9 mouse cellular contexts compared by ENCODE assay signal in the genomic region with DNA sequence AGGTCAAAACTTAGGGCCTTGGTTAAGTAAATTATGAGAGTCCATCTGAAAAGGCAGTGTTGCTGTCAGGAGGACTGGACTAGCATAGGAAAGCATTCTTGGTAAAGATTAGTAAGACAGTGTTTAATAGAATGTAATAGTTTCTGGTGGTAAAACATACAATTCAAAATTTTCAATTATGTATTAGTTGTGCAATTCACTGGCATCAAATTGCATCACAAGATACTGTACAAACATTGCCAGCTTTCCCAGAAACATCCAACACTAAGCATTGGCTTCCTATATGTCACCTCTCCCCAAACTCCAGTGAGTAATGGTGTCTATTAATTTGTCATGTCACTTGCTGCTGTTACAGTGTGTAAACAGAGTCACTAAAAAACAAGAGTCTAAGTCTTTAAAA.
DNase-seq lines count a peak whose midpoint lies in the region; ATAC-seq and TF ChIP-seq lines count a peak whose summit lies in the region.
"Had no signal": no experiment of that assay in that cellular context is flagged by ENCODE, and none has a peak within 500 bp of the region (broad histone marks: within the 10 kb centered on the region; RNA-seq: fewer than 3 reads in every experiment).

No protein-coding gene starts in this region.

- no peak for ATAC-seq in kidney, embryonic 16.5 days (ENCODE audit: low FRiP score, low TSS enrichment)
- ATAC-seq in intestine, embryonic 15.5 days: peak; percentile 7; the same call in 1 of the 2 replicates

- H3K27ac ChIP-seq in kidney, embryonic 16.5 days (ENCODE audit: low read length): peak overlapping the region; percentile 63; the same call in 1 of the 2 replicates
- peak overlapping the region; percentile 88 for H3K27ac ChIP-seq in intestine, embryonic 15.5 days
- peak overlapping the region; percentile 84 for H3K27ac ChIP-seq in small intestine, adult 2 months (ENCODE audit: insufficient read depth, low read depth, low read length)
- H3K27ac ChIP-seq in forebrain, embryonic 10.5 days: no peak overlapping the region
- H3K27ac ChIP-seq: embryonic facial prominence, embryonic 15.5 days had no signal

- peaks cover 19% of the 10 kb centered on the region for H3K4me1 ChIP-seq in kidney, embryonic 16.5 days (ENCODE audit: insufficient read depth, low read length)
- peaks cover 16% of the 10 kb centered on the region for H3K4me1 ChIP-seq in intestine, embryonic 15.5 days (replicated peaks)
- H3K4me1 ChIP-seq in small intestine, adult 2 months (ENCODE audit: control insufficient read depth, insufficient read depth, insufficient read length, low read length): peaks cover 23% of the 10 kb centered on the region
- peaks cover 5% of the 10 kb centered on the region; the same call in 1 of the 2 replicates for H3K4me1 ChIP-seq in forebrain, embryonic 10.5 days

- H3K36me3 ChIP-seq in kidney, embryonic 16.5 days (ENCODE audit: insufficient read depth, low read length): no peaks in the 10 kb centered on the region
- no peaks in the 10 kb centered on the region; the same call in 1 of the 2 replicates for H3K36me3 ChIP-seq in intestine, embryonic 15.5 days
- H3K36me3 ChIP-seq in small intestine, adult 2 months (ENCODE audit: control insufficient read depth, insufficient read depth, low read length): peaks cover 2% of the 10 kb centered on the region; the same call in 1 of the 2 replicates
- no peaks in the 10 kb centered on the region for H3K36me3 ChIP-seq in forebrain, embryonic 10.5 days (replicated peaks)

- no peaks in the 10 kb centered on the region for H3K27me3 ChIP-seq in kidney, embryonic 16.5 days (ENCODE audit: insufficient read depth, low read length)
- no peaks in the 10 kb centered on the region for H3K27me3 ChIP-seq in intestine, embryonic 15.5 days (replicated peaks)
- H3K27me3 ChIP-seq in small intestine, adult 2 months (ENCODE audit: control insufficient read depth, insufficient read depth, low read length): no peaks in the 10 kb centered on the region
- H3K27me3 ChIP-seq in forebrain, embryonic 10.5 days (ENCODE audit: poor library complexity, severe bottlenecking): no peaks in the 10 kb centered on the region
- H3K27me3 ChIP-seq: embryonic facial prominence, embryonic 15.5 days had no signal

- DNase-seq in kidney, adult 8-10 months: no peak
- DNase-seq in adipocyte (ENCODE audit: low spot score): peak; percentile 42
- no peak for DNase-seq in forebrain, embryonic 10.5 days (ENCODE audit: extremely low spot score, low spot score)
- no peak for DNase-seq in cerebellum, adult 8-10 months
- DNase-seq: right cerebral cortex, postnatal 4 days had no signal

- TF ChIP-seq POLR2A in small intestine, adult 2 months (IDR thresholded peaks at IDR 0.05; ENCODE audit: low read depth, low read length): no peak

- H3K4me3 ChIP-seq in kidney, embryonic 16.5 days (ENCODE audit: low read length): no peak overlapping the region
- peak overlapping the region; percentile 11; the same call in 1 of the 2 replicates for H3K4me3 ChIP-seq in intestine, embryonic 15.5 days (replicated peaks)
- no peak overlapping the region for H3K4me3 ChIP-seq in small intestine, adult 2 months (ENCODE audit: low read depth, low read length)
- no peak overlapping the region for H3K4me3 ChIP-seq in forebrain, embryonic 10.5 days
- H3K4me3 ChIP-seq: embryonic facial prominence, embryonic 15.5 days had no signal

- H3K9ac ChIP-seq in kidney, embryonic 16.5 days (replicated peaks; ENCODE audit: low read length): no peak overlapping the region
- H3K9ac ChIP-seq in intestine, embryonic 15.5 days: no peak overlapping the region
- H3K9ac ChIP-seq: embryonic facial prominence, embryonic 15.5 days had no signal

- no peak for TF ChIP-seq CTCF in small intestine, adult 2 months (IDR thresholded peaks at IDR 0.05; ENCODE audit: extremely low read depth, insufficient read length, insufficient replicate concordance, low read depth, low read length)

- H3K9me3 ChIP-seq in kidney, embryonic 16.5 days (ENCODE audit: low read length): no peaks in the 10 kb centered on the region
- no peaks in the 10 kb centered on the region for H3K9me3 ChIP-seq in intestine, embryonic 15.5 days
- no peaks in the 10 kb centered on the region for H3K9me3 ChIP-seq in forebrain, embryonic 10.5 days
- H3K9me3 ChIP-seq: embryonic facial prominence, embryonic 15.5 days had no signal

- no peak overlapping the region for H3K4me2 ChIP-seq in kidney, embryonic 16.5 days (replicated peaks; ENCODE audit: low read depth, low read length)
- H3K4me2 ChIP-seq in intestine, embryonic 15.5 days (replicated peaks): peak overlapping the region; percentile 39
- H3K4me2 ChIP-seq: embryonic facial prominence, embryonic 15.5 days had no signal
